Mouse (Mus musculus) brown adipose tissue, adult 24 weeks (tissue): Measurements from ENCODE around the gene Rgsl1. TPM values are rescaled to one million over a fixed set of nuclear protein-coding genes. Genes with fewer than 3 reads are reported as not detected.
"Not testable (repeated sequence)": the region's sequence is repeated elsewhere in the genome, so short reads cannot be mapped to it uniquely, and the experiment has no call there.

Experiments used
- H3K27ac ChIP-seq: fragments of 200-500 bp; replicated peaks from 2 replicates; pipeline ENCODE4 v1.5.1; 2012; ENCODE audit warnings: low read depth, mild to moderate bottlenecking, low read length
- H3K4me1 ChIP-seq: fragments of 200-500 bp; 2 replicates; pipeline ENCODE4 v1.6.1; 2012; ENCODE audit warnings: low read length, mixed read lengths; ENCODE audit not compliant: control insufficient read depth, insufficient read depth, insufficient read length
- H3K4me3 ChIP-seq: fragments of 200-500 bp; 2 replicates; pipeline ENCODE4 v1.5.1; 2012; ENCODE audit warnings: low read depth, mild to moderate bottlenecking, low read length, moderate library complexity; ENCODE audit not compliant: insufficient read depth
- polyA plus RNA-seq: library from polyadenylated mRNA; stranded (reverse); fragments of >200 nt; gene quantifications from 2 replicates; pipeline ENCODE4 v1.2.4, GENCODE M21; 2012; ENCODE audit not compliant: missing spikeins, insufficient read depth, insufficient read length

Gene Rgsl1
- polyA plus RNA-seq, 1 experiment = not detected

DNA sequence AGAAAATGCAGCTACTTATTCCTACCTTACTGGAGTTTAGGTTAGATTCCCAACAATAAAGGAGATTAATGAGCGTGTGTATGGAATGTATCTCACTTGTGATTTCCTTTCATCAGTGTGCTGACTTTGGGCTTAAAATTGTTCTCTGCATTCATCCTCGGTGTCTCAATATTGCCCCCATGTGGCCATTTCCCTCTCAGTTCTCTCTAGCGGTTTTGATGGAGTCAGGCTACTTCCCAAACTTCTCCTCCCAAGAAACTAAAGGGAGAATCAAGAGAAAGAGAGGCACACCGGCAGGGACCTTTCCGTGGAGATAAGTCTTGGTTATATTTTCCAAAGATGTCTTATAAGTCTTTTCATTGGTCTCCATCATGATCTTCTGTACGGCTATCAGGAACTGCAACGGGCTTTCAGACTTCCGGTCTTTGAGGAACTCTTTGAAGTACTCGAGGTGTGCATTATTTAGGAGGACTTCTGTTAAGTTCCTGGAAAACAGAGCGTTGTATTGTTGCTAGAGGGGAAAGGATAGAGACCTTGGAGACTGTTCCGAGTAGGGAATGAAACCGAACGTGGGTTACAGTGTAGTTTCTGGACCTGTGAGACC is 36.5 kb downstream of the Rgsl1 start:
- Histone ChIP-seq H3K4me1 (no peaks in the 10 kb centered on the region), H3K27ac (no peak overlapping the region), H3K4me3 (no peak overlapping the region)

DNA sequence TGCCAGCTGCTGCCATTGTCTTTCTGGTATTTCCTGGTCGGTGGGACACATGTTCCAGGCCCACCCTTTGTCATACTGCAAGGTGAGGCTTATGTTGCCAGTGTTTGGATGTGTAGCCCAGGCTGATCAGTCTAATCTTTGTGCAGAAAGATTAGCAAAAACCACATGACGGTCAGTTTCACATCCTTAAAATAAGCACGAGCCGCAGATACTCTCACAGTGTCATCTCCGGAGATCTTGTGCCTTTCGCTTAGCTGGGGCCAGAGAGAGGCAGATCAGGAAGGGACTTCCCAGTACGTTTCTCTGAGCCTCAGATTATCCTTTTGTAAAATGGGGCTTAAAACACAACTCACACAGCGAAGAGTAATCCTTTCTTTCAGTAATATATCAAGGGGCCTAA is 40.4 kb downstream of the Rgsl1 start:
- no peak overlapping the region for H3K4me3 ChIP-seq
- H3K27ac ChIP-seq = 0 out of 2 replicates have a peak overlapping the region, but pooled peaks have one; percentile 7
- H3K4me1 ChIP-seq = no peaks in the 10 kb centered on the region

DNA sequence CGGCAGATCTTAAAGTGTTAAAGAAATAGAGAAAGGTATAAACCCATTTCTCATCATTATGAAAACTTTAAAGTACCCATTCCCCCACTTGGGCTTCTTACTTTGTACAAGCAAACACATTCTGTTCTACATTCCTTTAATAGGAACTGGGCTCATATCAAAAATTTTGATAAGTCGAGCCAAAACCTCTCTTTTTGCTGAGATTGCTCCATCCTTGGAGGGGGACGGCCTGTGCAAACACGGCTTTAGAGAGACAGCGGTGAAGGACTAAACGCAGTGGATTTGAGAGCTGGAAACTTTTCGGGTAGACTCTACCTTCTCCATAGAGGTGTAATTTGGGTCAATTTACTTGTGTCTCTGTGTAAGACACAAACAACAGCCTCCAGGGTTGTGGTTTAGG is 41.3 kb downstream of the Rgsl1 start:
- Histone ChIP-seq H3K27ac (peak overlapping the region; percentile 55; the same call in 1 of the 2 replicates), H3K4me3 (0 out of 2 replicates have a peak overlapping the region, but pooled peaks have one; percentile 18), H3K4me1 (no peaks in the 10 kb centered on the region)

DNA sequence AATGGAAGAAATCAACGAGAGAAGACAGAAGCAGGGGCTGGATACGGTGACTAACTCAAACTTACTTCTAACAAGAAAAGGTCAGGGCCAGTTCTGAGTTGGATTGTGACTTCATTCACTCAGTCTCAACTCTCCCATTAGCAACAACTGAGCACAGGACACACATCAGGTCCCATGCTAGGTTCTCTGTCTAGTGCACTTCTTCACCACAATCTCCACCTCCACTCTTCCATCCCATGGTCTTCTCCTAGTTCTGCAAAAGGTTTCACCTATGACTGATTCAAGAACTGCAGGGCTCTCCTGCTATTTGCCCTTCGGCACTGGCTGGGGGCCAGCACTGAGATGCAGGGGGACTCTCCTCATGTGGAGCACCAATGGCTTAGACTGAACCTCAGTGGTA is 49.7 kb downstream of the Rgsl1 start:
- no peak overlapping the region for H3K27ac ChIP-seq
- H3K4me1 ChIP-seq = no peaks in the 10 kb centered on the region
- H3K4me3 ChIP-seq = no peak overlapping the region

DNA sequence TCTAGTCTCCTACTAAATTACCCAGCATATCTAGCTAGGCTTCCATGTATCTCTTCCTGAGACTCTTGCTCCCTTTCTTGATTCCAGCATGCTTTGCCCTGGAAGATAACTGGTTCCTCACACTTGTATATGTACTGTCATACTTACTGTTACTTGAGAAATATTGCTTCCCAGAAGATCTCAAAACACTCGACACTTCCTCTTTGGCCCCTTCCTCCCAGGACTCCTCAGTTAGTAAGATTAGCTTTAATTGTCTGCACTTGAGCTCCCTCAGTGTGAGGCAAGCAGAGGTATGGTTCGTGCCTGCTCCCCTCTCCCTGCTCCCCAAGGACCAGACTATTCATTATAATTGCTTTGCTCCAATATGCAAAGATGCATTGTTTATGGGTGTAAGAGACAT is 53.2 kb downstream of the Rgsl1 start:
- Histone ChIP-seq H3K4me1 (no peaks in the 10 kb centered on the region), H3K4me3 (no peak overlapping the region), H3K27ac (no peak overlapping the region)

DNA sequence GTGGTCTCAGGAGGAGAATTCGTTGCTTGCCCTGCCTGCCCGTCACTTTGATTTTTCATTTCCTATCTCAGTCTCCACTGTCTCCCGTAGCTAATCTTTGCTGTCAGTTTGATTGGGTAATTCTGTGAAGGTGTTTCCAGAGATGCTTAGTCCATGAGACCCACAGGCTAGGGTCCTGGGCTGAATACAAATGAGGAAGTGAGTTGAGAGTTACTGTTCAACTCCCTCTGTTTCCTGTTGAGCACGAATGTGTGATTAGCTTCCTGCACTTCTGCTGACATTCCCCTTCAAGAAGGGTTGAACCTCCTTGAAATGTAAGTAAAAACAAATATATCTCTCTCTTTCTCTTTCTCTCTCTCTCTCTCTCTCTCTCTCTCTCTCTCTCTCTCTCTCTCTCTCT is 58.3 kb downstream of the Rgsl1 start:
- Histone ChIP-seq H3K4me3 (no peak overlapping the region), H3K4me1 (no peaks in the 10 kb centered on the region), H3K27ac (no peak overlapping the region)

DNA sequence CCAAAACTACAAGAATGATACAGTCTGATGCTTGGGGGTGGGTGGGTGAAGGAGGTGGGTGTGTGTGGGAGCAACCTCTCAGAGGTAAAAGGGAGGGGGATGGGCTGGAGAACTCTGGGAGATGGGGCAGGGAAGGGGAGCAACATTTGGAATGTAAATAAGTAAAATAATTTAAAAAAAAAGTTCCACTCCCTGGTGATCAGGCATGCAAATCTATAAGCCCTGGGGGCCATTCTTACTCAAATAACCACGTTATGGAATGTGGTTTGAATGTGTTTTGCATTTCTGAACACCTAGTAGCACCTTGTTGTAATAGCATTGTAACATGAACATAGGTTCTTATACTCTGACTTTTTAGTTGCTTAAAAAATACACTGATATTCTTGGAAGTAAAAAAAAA is 60.6 kb downstream of the Rgsl1 start:
- Histone ChIP-seq H3K4me3 (no peak overlapping the region), H3K27ac (no peak overlapping the region)

DNA sequence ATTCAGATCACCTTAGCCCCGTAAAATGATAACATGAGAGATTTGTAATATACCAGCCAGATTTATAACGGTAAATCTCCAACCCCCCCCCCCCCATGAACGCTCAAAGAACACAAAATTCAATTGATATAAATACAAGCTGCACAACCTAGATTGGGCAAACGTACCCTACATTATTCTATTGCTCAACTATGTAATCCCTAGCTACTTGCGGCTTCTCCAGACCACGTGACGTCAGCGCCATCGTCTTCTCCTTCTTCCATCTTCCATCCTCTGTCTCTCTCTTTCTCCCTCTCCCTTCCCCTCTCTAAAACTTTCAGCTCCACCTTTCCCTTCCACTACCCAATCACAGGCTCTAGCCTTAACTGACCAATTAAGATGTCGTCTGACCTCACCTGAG is 65.7 kb downstream of the Rgsl1 start:
- Histone ChIP-seq H3K4me1 (no peaks in the 10 kb centered on the region), H3K27ac (no peak overlapping the region), H3K4me3 (no peak overlapping the region)

More for the DNA sequence above, 60.6 kb downstream of the Rgsl1 start:
- no peaks in the 10 kb centered on the region for H3K4me1 ChIP-seq

DNA sequence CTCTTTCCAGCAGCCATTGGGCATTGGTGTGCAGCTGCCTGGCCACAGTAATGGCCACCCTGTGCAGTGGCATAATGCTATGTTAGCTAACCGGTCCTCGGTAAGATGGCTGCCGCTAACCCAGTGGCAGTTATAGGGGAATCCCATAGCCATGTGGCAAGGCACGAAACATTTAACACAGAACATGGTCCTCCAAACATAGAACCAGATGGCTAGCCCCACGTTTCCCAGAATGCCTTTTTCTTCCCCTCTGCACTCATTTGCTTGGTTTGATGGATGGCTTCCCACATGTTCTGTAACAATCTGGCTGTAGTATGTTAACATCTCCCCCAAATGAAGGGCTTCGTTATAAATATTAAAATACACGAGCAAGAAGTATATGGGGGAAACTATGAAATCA is 67.7 kb downstream of the Rgsl1 start:
- Histone ChIP-seq H3K4me1 (no peaks in the 10 kb centered on the region), H3K4me3 (no peak overlapping the region), H3K27ac (no peak overlapping the region)

DNA sequence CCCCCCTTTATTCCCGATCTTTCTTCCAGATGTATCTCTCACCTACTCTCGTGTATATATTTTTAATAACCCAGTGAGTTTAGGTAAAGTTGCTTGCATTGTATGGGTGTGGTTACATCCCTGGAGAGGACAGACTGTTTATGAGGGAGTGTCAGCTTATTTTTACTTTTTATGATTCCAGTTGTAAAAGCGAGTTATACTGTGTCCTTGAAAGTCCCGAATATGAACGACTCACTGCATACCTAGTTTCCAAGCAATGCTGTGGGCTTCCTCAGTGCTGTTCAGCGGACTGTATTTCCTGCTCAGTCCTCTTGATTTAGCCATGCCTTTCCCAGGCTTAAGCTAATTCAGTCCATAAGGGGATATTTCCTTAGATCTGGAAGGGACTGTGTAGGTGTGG is 68.8 kb downstream of the Rgsl1 start:
- no peak overlapping the region for H3K4me3 ChIP-seq
- H3K27ac ChIP-seq = no peak overlapping the region
- H3K4me1 ChIP-seq = no peaks in the 10 kb centered on the region

DNA sequence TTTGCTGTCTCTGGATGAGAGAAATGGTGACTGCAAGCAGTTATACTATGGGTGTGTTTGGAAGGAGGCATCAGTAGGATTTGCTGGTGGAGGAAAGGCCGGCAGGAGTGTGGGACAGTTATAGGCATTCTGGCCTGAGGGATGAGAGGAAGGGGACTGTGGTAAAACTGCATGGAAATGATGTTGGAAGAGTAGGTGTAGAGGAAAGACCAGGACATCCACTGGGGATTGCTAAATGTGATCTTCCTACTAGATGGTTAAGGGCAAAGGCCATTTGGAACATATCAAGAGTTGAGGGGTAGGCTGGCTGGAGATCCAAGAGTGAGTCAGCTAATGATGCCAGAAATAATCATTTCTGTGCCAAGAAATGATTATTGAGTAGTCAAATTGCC is 73.2 kb downstream of the Rgsl1 start:
- H3K4me3 ChIP-seq = no peak overlapping the region
- H3K27ac ChIP-seq = no peak overlapping the region
- no peaks in the 10 kb centered on the region for H3K4me1 ChIP-seq

DNA sequence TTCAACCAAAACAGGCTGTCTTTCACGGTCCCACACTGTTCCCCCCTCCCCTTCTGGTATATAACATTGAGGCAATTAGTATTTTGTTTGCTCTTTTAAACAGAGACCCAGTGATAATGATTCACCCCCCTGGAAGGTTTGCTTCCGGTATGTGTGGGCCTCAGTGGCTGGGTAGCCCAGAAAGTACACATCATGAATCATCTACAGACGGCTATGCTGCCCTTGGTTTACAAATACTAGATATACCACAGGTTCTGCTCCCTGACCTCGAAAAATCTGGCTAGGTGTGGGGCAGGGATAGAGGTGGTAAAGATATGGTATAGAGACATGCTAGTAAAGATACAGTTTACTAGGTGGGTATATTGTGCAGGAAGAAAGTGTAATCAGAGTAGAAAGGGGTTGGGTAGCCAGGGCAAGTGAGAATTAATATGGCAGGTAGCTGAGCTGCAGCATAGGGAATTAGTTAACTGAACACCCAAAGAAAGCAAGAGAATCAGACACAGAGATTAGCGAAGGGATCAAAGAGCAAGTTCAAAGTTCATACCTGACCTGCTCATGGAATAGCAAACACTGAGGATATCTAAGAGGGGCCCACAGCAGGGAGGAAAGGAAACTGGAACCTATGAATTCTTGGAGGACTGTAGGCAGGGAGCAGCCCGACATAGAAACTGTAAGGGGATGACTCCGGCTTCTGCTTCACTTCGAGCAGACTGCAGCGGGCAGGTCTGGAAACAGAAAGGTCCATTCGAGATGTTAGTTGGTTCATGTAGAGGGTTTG is 73.8 kb downstream of the Rgsl1 start:
- Histone ChIP-seq H3K27ac (no peak overlapping the region), H3K4me3 (no peak overlapping the region), H3K4me1 (no peaks in the 10 kb centered on the region)

DNA sequence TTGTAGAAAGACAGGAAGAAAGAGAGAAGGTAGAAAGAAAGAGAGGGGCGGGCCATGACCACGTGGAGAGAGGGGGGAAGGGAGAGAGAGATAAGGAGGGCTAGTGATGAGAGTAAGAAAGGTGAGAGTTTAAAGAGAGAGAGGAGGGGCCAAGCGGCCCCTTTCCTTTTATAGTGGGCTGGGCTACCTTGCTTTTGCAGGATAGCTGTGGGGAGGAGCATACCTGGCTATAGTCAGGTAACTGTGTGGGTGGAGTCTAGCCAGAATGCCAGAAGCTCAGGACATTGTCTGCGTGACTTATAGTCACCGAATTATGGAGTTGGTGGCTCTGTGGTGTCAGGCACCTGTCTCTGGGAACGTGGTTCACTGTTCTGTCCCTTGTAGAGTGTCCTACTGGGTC is 74.4 kb downstream of the Rgsl1 start:
- H3K4me1 ChIP-seq, H3K4me3 ChIP-seq, H3K27ac ChIP-seq: not testable (repeated sequence)

DNA sequence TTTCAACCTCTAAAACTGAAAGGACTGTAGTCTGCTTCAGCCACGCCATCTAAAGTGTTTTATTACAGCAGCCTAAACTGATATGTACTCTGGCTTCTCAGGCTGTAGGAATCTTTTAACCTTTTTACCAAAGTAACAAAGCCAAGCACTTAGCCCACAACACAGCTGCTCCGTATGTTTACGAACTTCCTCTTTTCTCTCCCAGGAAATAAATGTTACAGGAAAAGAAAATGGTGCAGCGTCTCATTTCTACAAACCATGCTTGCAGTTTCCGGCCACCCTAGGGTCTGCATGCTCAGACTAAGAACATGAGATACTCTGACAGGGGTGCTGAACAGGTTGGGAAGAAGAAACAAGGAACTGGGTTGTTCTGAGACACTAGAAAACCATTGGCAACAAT is 75.5 kb downstream of the Rgsl1 start:
- peak overlapping the region; percentile 23; the same call in 1 of the 2 replicates for H3K27ac ChIP-seq
- no peaks in the 10 kb centered on the region for H3K4me1 ChIP-seq
- no peak overlapping the region for H3K4me3 ChIP-seq

DNA sequence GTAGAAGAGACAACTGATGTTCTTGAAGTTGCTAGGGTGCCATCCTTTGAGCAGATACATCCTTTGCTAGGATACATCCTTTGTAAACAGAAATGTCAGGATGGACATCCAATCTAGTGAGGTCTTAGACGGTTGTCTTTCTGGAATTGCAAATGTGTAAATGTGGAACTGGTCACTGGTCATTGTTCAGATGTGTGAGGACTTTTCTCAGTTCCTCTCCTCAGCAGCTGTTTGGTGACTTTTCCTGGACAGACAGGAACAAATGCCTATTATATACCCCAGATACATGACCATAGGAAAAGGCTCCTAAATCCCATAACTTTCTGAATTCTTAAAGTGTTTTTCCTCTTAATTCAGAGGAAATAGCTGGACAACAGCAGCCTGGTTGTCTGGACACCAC is 76.7 kb downstream of the Rgsl1 start:
- Histone ChIP-seq H3K4me1 (no peaks in the 10 kb centered on the region), H3K27ac (0 out of 2 replicates have a peak overlapping the region, but pooled peaks have one; percentile 36), H3K4me3 (no peak overlapping the region)

DNA sequence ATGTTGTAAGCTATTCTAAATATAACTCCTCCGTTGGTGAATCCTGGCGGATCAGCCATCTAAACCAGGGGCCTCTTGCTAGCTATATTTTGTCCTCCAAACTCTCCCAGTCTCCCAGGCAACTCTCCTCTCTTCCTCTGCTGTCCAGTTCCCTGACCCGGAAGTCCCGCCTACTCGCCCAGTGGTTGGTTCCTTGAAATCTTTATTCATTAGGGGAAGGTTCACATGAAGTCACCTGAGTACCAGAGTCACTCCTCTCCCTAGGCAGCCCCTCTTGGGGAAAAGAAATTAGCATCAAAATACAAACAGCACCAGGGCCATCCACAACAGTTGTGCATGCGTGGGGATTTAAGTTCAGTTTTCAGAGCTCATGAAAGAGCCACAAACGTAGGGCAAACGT is 77.6 kb downstream of the Rgsl1 start:
- Histone ChIP-seq H3K4me1 (no peaks in the 10 kb centered on the region), H3K4me3 (no peak overlapping the region), H3K27ac (no peak overlapping the region)
